Mouse (Mus musculus) hindbrain, embryonic 16.5 days (tissue): ENCODE measurements around the gene Gjd3. TPM values are rescaled to one million over a fixed set of nuclear protein-coding genes. Genes with fewer than 3 reads are reported as not detected.
A peak's percentile ranks its signal among the peaks of the same experiment; 100 is the strongest.

Source experiments
- ATAC-seq: fragments of 200-750 bp; cut with Nextera tagmentation; 2 replicates; pipeline ENCODE4 v1.8.0; 2017; ENCODE audit warnings: moderate TSS enrichment, moderate library complexity
- H3K27ac ChIP-seq: fragments of 300-500 bp; sonication (generic); 2 replicates; pipeline ENCODE4 v1.5.1; 2014; ENCODE audit warnings: low read depth, mild to moderate bottlenecking, control low read depth, low read length, moderate library complexity
- H3K27me3 ChIP-seq: fragments of 300-500 bp; sonication (generic); replicated peaks from 2 replicates; pipeline ENCODE4 v1.6.1; 2014; ENCODE audit warnings: low read length; ENCODE audit not compliant: control insufficient read depth, insufficient read depth
- H3K36me3 ChIP-seq: fragments of 300-500 bp; sonication (generic); 2 replicates; pipeline ENCODE4 v1.6.1; 2014; ENCODE audit warnings: mild to moderate bottlenecking, low read length, moderate library complexity, mixed read lengths; ENCODE audit not compliant: control insufficient read depth, insufficient read depth
- H3K4me1 ChIP-seq: fragments of 300-500 bp; sonication (generic); 2 replicates; pipeline ENCODE4 v1.6.1; 2014; ENCODE audit warnings: low read depth, low read length; ENCODE audit not compliant: control insufficient read depth, insufficient read depth
- H3K4me2 ChIP-seq: fragments of 300-500 bp; sonication (generic); 2 replicates; pipeline ENCODE4 v1.6.1; 2014; ENCODE audit warnings: mild to moderate bottlenecking, low read length, control low read depth, moderate library complexity
- H3K4me3 ChIP-seq: fragments of 300-500 bp; sonication (generic); 2 replicates; pipeline ENCODE4 v1.5.1; 2014; ENCODE audit warnings: mild to moderate bottlenecking, low read length, control low read depth, moderate library complexity
- H3K9ac ChIP-seq: fragments of 300-500 bp; sonication (generic); 2 replicates; pipeline ENCODE4 v1.6.1; 2014; ENCODE audit warnings: low read depth, mild to moderate bottlenecking, control low read depth, low read length, moderate library complexity
- H3K9me3 ChIP-seq: fragments of 300-500 bp; sonication (generic); 2 replicates; pipeline ENCODE4 v1.6.1; 2014; ENCODE audit warnings: mild to moderate bottlenecking, low read length, moderate library complexity; ENCODE audit not compliant: control insufficient read depth
- WGBS: fragments of 180-500 bp; shearing (Covaris S2); extraction: QIAGEN DNeasy Blood & Tissue Kit; methylation state at CpG from one replicate; pipeline ENCODE4 v1.1.7; 2014; 5-methylcytosine and 5-hydroxymethylcytosine counted together
- polyA plus RNA-seq: library from polyadenylated mRNA; unstranded; fragments of >200 nt; fragmentation: Nextera tagmentation; extraction: Ambion mirVana; gene quantifications from 2 replicates; pipeline ENCODE4 v1.2.1, GENCODE M21; 2015

The Gjd3 gene
- polyA plus RNA-seq, 1 experiment from 2014 or later: 2.0 TPM

GRCm38 (mm10) chr11:98985542-98985941, 2.7 kb upstream of the Gjd3 start:
- peaks cover 3% of the 10 kb centered on the region; the same call in 1 of the 2 replicates for H3K4me1 ChIP-seq
- H3K27me3 ChIP-seq: no peaks in the 10 kb centered on the region
- H3K4me2 ChIP-seq: no peak overlapping the region
- no peak overlapping the region for H3K9ac ChIP-seq
- no peak overlapping the region for H3K4me3 ChIP-seq
- ATAC-seq: no peak
- H3K9me3 ChIP-seq: 0 out of 2 replicates have a peak, but pooled peaks cover 2% of the 10 kb centered on the region
- no peaks in the 10 kb centered on the region for H3K36me3 ChIP-seq
- 97% methylated on average over 7 of the region's 7 CpGs for WGBS
- no peak overlapping the region for H3K27ac ChIP-seq

GRCm38 (mm10) chr11:98983551-98983950, 735 bp upstream of the Gjd3 start:
- ATAC-seq: no peak
- Histone ChIP-seq H3K9me3 (0 out of 2 replicates have a peak, but pooled peaks cover 2% of the 10 kb centered on the region), H3K27ac (peak overlapping the region; percentile 0; the same call in 1 of the 2 replicates), H3K36me3 (no peaks in the 10 kb centered on the region), H3K9ac (peak overlapping the region; percentile 85), H3K27me3 (no peaks in the 10 kb centered on the region), H3K4me2 (peak overlapping the region; percentile 77), H3K4me1 (peaks cover 3% of the 10 kb centered on the region; the same call in 1 of the 2 replicates), H3K4me3 (peak overlapping the region; percentile 62)
- 41% methylated on average over 8 of the region's 8 CpGs for WGBS

- Histone ChIP-seq H3K27me3 (no peaks in the 10 kb centered on the region), H3K9me3 (0 out of 2 replicates have a peak, but pooled peaks cover 2% of the 10 kb centered on the region), H3K27ac (peak overlapping the region; percentile 92), H3K4me1 (peaks cover 3% of the 10 kb centered on the region; the same call in 1 of the 2 replicates), H3K4me2 (peak overlapping the region; percentile 77), H3K9ac (peak overlapping the region; percentile 85), H3K36me3 (no peaks in the 10 kb centered on the region), H3K4me3 (peak overlapping the region; percentile 62)
- under 1% methylated on average over 79 of the region's 94 CpGs for WGBS
- ATAC-seq: peak; percentile 87
Measured at GRCm38 (mm10) chr11:98981997-98982772, 631 bp downstream of the Gjd3 start.

- Histone ChIP-seq H3K4me2 (peak overlapping the region; percentile 77), H3K4me3 (peak overlapping the region; percentile 62), H3K9ac (peak overlapping the region; percentile 85), H3K36me3 (no peaks in the 10 kb centered on the region), H3K9me3 (no peaks in the 10 kb centered on the region), H3K27me3 (no peaks in the 10 kb centered on the region), H3K4me1 (peaks cover 3% of the 10 kb centered on the region; the same call in 1 of the 2 replicates), H3K27ac (peak overlapping the region; percentile 92)
- 29% methylated on average over 20 of the region's 20 CpGs for WGBS
- peak; percentile 37; the same call in 1 of the 2 replicates for ATAC-seq
Measured at GRCm38 (mm10) chr11:98981289-98981996, 1.4 kb downstream of the Gjd3 start.

GRCm38 (mm10) chr11:98979356-98979755, 3.5 kb downstream of the Gjd3 start:
- Histone ChIP-seq H3K27me3 (no peaks in the 10 kb centered on the region), H3K9ac (no peak overlapping the region), H3K4me1 (peaks cover 3% of the 10 kb centered on the region; the same call in 1 of the 2 replicates), H3K4me2 (no peak overlapping the region), H3K27ac (no peak overlapping the region), H3K36me3 (no peaks in the 10 kb centered on the region), H3K4me3 (no peak overlapping the region), H3K9me3 (no peaks in the 10 kb centered on the region)
- 90% methylated on average over 4 of the region's 5 CpGs for WGBS
- ATAC-seq: no peak

- no peak overlapping the region for H3K9ac ChIP-seq
- WGBS: 54% methylated on average over 15 of the region's 15 CpGs
- no peak for ATAC-seq
- no peak overlapping the region for H3K4me3 ChIP-seq
- no peak overlapping the region for H3K4me2 ChIP-seq
- H3K4me1 ChIP-seq: peaks cover 3% of the 10 kb centered on the region; the same call in 1 of the 2 replicates
- H3K27me3 ChIP-seq: no peaks in the 10 kb centered on the region
- H3K27ac ChIP-seq: no peak overlapping the region
- no peaks in the 10 kb centered on the region for H3K9me3 ChIP-seq
- 0 out of 2 replicates have a peak, but pooled peaks cover under 1% of the 10 kb centered on the region for H3K36me3 ChIP-seq
Measured at GRCm38 (mm10) chr11:98978526-98979148, 4.2 kb downstream of the Gjd3 start.

GRCm38 (mm10) chr11:98974871-98975719, 7.7 kb downstream of the Gjd3 start:
- Histone ChIP-seq H3K9me3 (no peaks in the 10 kb centered on the region), H3K4me1 (peaks cover 15% of the 10 kb centered on the region), H3K27ac (no peak overlapping the region), H3K9ac (no peak overlapping the region), H3K27me3 (no peaks in the 10 kb centered on the region), H3K4me3 (no peak overlapping the region), H3K4me2 (no peak overlapping the region), H3K36me3 (0 out of 2 replicates have a peak, but pooled peaks cover 3% of the 10 kb centered on the region)
- ATAC-seq: no peak
- 44% methylated on average over 5 of the region's 5 CpGs for WGBS

- Histone ChIP-seq H3K9me3 (no peaks in the 10 kb centered on the region), H3K9ac (no peak overlapping the region), H3K4me1 (peaks cover 24% of the 10 kb centered on the region), H3K36me3 (0 out of 2 replicates have a peak, but pooled peaks cover 3% of the 10 kb centered on the region), H3K27ac (no peak overlapping the region), H3K4me3 (no peak overlapping the region), H3K27me3 (no peaks in the 10 kb centered on the region), H3K4me2 (no peak overlapping the region)
- no peak for ATAC-seq
- 78% methylated on average over 6 of the region's 6 CpGs for WGBS
Measured at GRCm38 (mm10) chr11:98974213-98974612, 8.6 kb downstream of the Gjd3 start.
